Mouse (Mus musculus) yolk sac, embryonic 10.5 days (tissue): ENCODE measurements around the gene Mup22.
"Not testable (repeated sequence)": the region's sequence is repeated elsewhere in the genome, so short reads cannot be mapped to it uniquely, and the experiment has no call there.

Experiments used
- DNase-seq: peaks from one replicate; pipeline ENCODE4 v3.0.0-alpha.2; 2017; ENCODE audit warnings: low spot score

Mup22 gene

GRCm38 (mm10) chr4:60821363-60821762, at the start of gene Mup22:
Gene Mup22 (minus strand): TSS chr4:60821463.
- DNase-seq = not testable (repeated sequence)

- DNase-seq = not testable (repeated sequence)
Measured at GRCm38 (mm10) chr4:60840889-60841288, 19.6 kb upstream of the Mup22 start.
